Mouse (Mus musculus) heart, postnatal 0 days (tissue): ENCODE results near the gene Sowahd. TPM values are rescaled to one million over a fixed set of nuclear protein-coding genes. Genes with fewer than 3 reads are reported as not detected.

ENCODE experiments used
- ATAC-seq: fragments of 200-750 bp; cut with Nextera tagmentation; 2 replicates; pipeline ENCODE4 v1.8.0; 2017; ENCODE audit warnings: low read depth, moderate number of reproducible peaks, moderate library complexity; ENCODE audit not compliant: insufficient read depth
- DNase-seq: peaks from one replicate; pipeline ENCODE4 v3.0.0-alpha.2; 2016; ENCODE audit warnings: low spot score
- H3K27ac ChIP-seq: fragments of 300-500 bp; sonication (generic); 2 replicates; pipeline ENCODE4 v1.5.1; 2014; ENCODE audit warnings: low read depth, mild to moderate bottlenecking
- H3K27me3 ChIP-seq: fragments of 300-500 bp; sonication (generic); 2 replicates; pipeline ENCODE4 v1.6.1; 2014; ENCODE audit warnings: low read length, mixed read lengths; ENCODE audit not compliant: control insufficient read depth, insufficient read depth
- H3K36me3 ChIP-seq: fragments of 300-500 bp; sonication (generic); replicated peaks from 2 replicates; pipeline ENCODE4 v1.6.1; 2014; ENCODE audit warnings: low read length, mixed read lengths; ENCODE audit not compliant: control insufficient read depth, insufficient read depth
- H3K4me1 ChIP-seq: fragments of 300-500 bp; sonication (generic); 2 replicates; pipeline ENCODE4 v1.6.1; 2014; ENCODE audit warnings: antibody characterized with exemption; ENCODE audit not compliant: control insufficient read depth, insufficient read depth
- H3K4me2 ChIP-seq: fragments of 300-500 bp; sonication (generic); 2 replicates; pipeline ENCODE4 v1.6.1; 2014; ENCODE audit warnings: low read depth, mild to moderate bottlenecking, low read length, moderate library complexity
- H3K4me3 ChIP-seq: fragments of 300-500 bp; sonication (generic); 2 replicates; pipeline ENCODE4 v1.5.1; 2014; ENCODE audit warnings: low read depth, low read length
- H3K9ac ChIP-seq: fragments of 300-500 bp; sonication (generic); replicated peaks from 2 replicates; pipeline ENCODE4 v1.6.1; 2014; ENCODE audit warnings: low read depth, low read length, mixed read lengths
- H3K9me3 ChIP-seq: fragments of 300-500 bp; sonication (generic); replicated peaks from 2 replicates; pipeline ENCODE4 v1.6.1; 2016; ENCODE audit warnings: low read length; ENCODE audit not compliant: control insufficient read depth
- CTCF ChIP-seq: IDR thresholded peaks from 2 replicates; pipeline ENCODE4 v1.5.1; 2016; ENCODE audit warnings: antibody characterized with exemption, control low read depth, low read depth
- EP300 ChIP-seq: IDR thresholded peaks from 2 replicates; pipeline ENCODE4 v1.6.1; 2016; ENCODE audit warnings: antibody characterized with exemption, low read depth
- WGBS: fragments of 180-500 bp; shearing (Covaris S2); extraction: QIAGEN DNeasy Blood & Tissue Kit; methylation state at CpG from one replicate; pipeline ENCODE4 v1.1.7; 2014; 5-methylcytosine and 5-hydroxymethylcytosine counted together
- polyA plus RNA-seq: library from polyadenylated mRNA; unstranded; fragments of >200 nt; fragmentation: Nextera tagmentation; extraction: Ambion mirVana; gene quantifications from 2 replicates; pipeline ENCODE4 v1.2.1, GENCODE M21; 2015
- total RNA-seq: library from RNA; depleted of rRNA; stranded (reverse); fragments of >200 nt; gene quantifications from 2 replicates; pipeline ENCODE4 v1.2.3, GENCODE M21; 2014; ENCODE audit warnings: low replicate concordance

Gene Sowahd
- total and polyA plus RNA-seq, 2 experiments from 2014 or later, result not detected

DNA sequence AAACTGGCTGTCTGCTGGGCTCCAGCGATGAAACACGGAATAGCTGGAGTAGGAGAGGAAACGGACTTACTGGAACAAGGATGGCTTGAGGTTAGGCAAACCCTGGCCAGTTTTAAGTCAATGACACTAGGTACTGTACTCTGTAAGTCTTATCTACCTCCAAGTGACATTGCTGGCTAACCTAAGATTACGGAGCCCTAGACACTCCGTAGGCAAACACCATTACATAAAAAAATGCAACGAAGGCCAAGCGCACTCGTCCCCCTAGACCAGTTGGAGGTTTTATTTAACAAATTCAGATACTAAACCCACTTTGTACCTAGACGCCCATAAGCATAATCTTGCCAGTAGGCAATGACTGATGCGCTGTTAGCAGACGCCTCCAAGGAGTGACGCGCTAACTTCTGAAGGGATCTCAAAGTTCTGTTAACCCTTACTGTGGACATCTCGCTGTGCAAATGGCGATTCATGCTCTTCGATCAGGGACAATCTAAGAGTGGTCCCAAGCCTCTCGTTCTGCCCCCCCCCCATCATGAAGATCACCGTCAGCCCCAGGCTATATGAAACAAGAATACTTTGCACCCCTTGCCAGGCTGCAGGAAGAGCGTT lies 35.8 kb downstream of the Sowahd start:
- peak overlapping the region; percentile 68 for H3K4me3 ChIP-seq
- no peaks in the 10 kb centered on the region for H3K9me3 ChIP-seq
- no peaks in the 10 kb centered on the region for H3K27me3 ChIP-seq
- DNase-seq (no peak), ATAC-seq (no peak)
- peak overlapping the region; percentile 70 for H3K4me2 ChIP-seq
- H3K9ac ChIP-seq, result peak overlapping the region; percentile 73
- 13% methylated on average over 19 of the region's 19 CpGs for WGBS
- peak overlapping the region; percentile 80 for H3K27ac ChIP-seq
- TF ChIP-seq CTCF, result no peak
- no peak for TF ChIP-seq EP300
- H3K4me1 ChIP-seq, result no peaks in the 10 kb centered on the region; the same call in 1 of the 2 replicates
- H3K36me3 ChIP-seq, result peaks cover 10% of the 10 kb centered on the region; the same call in 1 of the 2 replicates

DNA sequence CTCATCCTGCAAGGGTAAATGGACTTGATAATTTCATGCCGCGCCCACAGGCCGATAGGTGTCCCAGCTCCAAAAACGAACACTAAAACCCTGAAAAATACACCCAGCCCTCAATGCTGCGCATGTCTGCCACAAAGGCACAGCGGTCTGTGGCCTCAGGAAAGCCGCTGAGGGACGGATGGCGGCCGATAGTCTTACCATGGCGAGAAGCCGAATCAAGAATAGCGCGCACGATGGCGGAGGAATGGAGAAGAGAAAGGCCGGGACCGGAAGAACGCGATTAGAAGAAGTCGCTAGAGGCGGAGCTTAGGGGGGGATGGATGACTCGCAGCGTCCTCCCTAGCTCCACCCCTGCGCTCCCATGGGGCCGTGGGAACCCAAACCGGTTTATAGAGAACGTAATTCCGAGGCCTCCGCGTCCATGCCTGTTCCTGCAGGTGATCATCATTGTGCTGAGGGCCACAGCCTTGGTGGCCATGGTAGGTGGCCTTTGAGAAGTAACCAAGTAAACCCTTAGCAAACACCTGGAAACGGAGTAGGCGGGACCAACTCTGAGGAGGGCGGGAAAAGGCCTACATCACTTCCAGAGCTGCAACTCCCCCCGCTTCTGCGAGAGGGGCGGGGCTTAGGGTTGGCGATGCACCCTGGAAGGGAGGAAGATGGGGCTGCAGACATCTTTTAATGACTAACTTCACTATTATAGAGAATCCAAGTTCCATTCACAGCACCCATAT lies 36.4 kb downstream of the Sowahd start, which contains the start of gene Rpl39:
Gene Rpl39 (minus strand): TSS at position 476 of the 734 bp plus-strand sequence.
- ATAC-seq (peak; percentile 96), DNase-seq (peak; percentile 81)
- Histone ChIP-seq H3K4me2 (peak within 1 kb of the TSS; percentile 70), H3K36me3 (peaks cover 10% of the 10 kb centered on the region; the same call in 1 of the 2 replicates), H3K27ac (peak within 1 kb of the TSS; percentile 80), H3K4me1 (no peaks in the 10 kb centered on the region; the same call in 1 of the 2 replicates), H3K9ac (peak within 1 kb of the TSS; percentile 73), H3K27me3 (no peaks in the 10 kb centered on the region), H3K4me3 (peak within 1 kb of the TSS; percentile 68), H3K9me3 (no peaks in the 10 kb centered on the region)
- whole genome bisulfite sequencing, result 18% methylated on average over 38 of the region's 38 CpGs
- TF ChIP-seq EP300 (no peak), CTCF (0 out of 2 replicates have a peak, but pooled peaks have one; percentile 3)

DNA sequence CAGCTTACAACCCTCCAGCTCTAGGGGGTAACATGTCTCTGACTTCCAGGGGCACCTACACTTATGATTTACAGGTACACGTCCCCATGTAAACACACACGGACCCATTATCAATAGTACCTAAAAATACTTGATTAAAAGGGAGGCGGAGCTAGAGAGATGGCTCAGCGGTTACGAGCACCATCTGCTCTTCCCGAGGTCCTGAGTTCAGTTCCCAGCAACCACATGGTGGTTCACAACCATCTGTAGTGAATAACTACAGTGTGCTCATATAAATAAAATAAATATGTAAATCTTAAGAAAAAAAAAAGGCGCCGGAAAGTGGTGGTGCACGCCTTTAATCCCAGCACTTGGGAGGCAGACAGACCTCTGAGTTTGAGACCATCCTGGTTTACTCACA lies 37.0 kb downstream of the Sowahd start:
- DNase-seq, result peak; percentile 6
- Histone ChIP-seq H3K4me3 (peak overlapping the region; percentile 68), H3K9me3 (no peaks in the 10 kb centered on the region), H3K4me1 (no peaks in the 10 kb centered on the region; the same call in 1 of the 2 replicates), H3K27me3 (no peaks in the 10 kb centered on the region), H3K36me3 (peaks cover 10% of the 10 kb centered on the region; the same call in 1 of the 2 replicates), H3K27ac (peak overlapping the region; percentile 80), H3K9ac (no peak overlapping the region; the same call in 1 of the 2 replicates), H3K4me2 (peak overlapping the region; percentile 50)
- WGBS, result 20% methylated on average over 9 of the region's 9 CpGs
- TF ChIP-seq CTCF (no peak), EP300 (no peak)
- peak; percentile 12 for ATAC-seq

DNA sequence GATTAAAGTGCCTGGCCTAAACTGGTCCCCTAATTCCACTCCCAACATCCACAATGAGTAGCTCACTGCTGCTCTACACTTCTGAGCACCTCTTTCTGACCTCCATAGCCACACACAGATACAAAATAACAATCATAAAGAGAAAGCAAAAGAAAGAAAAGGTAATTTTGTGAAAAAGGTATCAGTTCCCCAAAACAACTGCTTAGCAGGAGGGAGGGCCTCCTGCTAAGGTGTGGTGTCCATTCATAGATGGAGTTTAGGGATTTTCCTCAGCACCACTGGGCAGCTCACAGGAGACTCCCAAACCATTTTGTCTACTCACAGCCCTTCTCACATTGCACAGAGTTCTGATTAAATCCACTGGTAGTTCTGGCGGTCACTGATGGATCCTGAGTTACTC lies 40.1 kb downstream of the Sowahd start:
- 75% methylated on average over 1 of the region's 1 CpGs for WGBS
- H3K27me3 ChIP-seq, result no peaks in the 10 kb centered on the region
- no peak overlapping the region for H3K9ac ChIP-seq
- DNase-seq (no peak), ATAC-seq (no peak)
- H3K27ac ChIP-seq, result no peak overlapping the region
- H3K4me1 ChIP-seq, result no peaks in the 10 kb centered on the region
- no peak overlapping the region for H3K4me3 ChIP-seq
- H3K9me3 ChIP-seq, result no peaks in the 10 kb centered on the region
- TF ChIP-seq CTCF (no peak), EP300 (no peak)
- peaks cover 8% of the 10 kb centered on the region for H3K36me3 ChIP-seq
- H3K4me2 ChIP-seq, result no peak overlapping the region

DNA sequence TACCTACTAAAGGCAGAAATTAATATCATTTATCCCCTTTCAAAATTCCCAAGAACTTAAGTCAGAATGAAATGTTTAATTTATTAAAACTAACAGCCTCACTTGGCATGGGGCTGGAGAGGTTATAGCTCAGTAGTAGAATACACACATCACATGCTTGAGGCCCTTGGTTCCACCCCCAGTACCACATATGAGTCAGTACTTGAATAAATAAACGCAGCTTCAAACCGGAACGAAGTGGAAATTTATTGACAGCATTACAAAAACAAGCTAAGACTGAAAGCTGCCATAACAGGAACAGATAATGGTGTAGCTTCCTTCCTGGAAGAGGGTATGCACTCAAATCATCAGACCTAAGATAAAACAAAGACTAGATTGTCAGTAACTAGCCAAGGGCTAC lies 42.8 kb downstream of the Sowahd start:
- 72% methylated on average over 3 of the region's 3 CpGs for WGBS
- DNase-seq (no peak), ATAC-seq (no peak)
- no peaks in the 10 kb centered on the region for H3K9me3 ChIP-seq
- no peaks in the 10 kb centered on the region for H3K4me1 ChIP-seq
- H3K4me2 ChIP-seq, result no peak overlapping the region
- TF ChIP-seq CTCF (no peak), EP300 (no peak)
- no peak overlapping the region for H3K4me3 ChIP-seq
- peaks cover 19% of the 10 kb centered on the region for H3K36me3 ChIP-seq
- no peaks in the 10 kb centered on the region for H3K27me3 ChIP-seq
- H3K9ac ChIP-seq, result no peak overlapping the region
- no peak overlapping the region for H3K27ac ChIP-seq
